Comparison of ENCODE assay signal across 31 mouse cellular contexts in genomic region chr16:38408416-38408815, GRCm38 (mm10). TPM values are rescaled to one million over a fixed set of nuclear protein-coding genes. Genes with fewer than 3 reads are reported as not detected.
"Had no signal": no experiment of that assay in that cellular context is flagged by ENCODE, and none has a peak within 500 bp of the region (broad histone marks: within the 10 kb centered on the region; RNA-seq: fewer than 3 reads in every experiment).

No protein-coding gene starts in this region.

- ATAC-seq: forebrain, embryonic 13.5 days; forebrain, embryonic 14.5 days; forebrain, embryonic 15.5 days; forebrain, embryonic 16.5 days; forebrain, postnatal 0 days had no signal

- H3K9me3 ChIP-seq: embryonic facial prominence, embryonic 10.5 days; embryonic facial prominence, embryonic 12.5 days; embryonic facial prominence, embryonic 13.5 days; embryonic facial prominence, embryonic 15.5 days; forebrain, embryonic 10.5 days; forebrain, embryonic 12.5 days; forebrain, embryonic 13.5 days; forebrain, embryonic 15.5 days had no signal

- H3K36me3 ChIP-seq: embryonic facial prominence, embryonic 10.5 days; embryonic facial prominence, embryonic 12.5 days; embryonic facial prominence, embryonic 13.5 days; embryonic facial prominence, embryonic 15.5 days; forebrain, embryonic 10.5 days; forebrain, embryonic 12.5 days; forebrain, embryonic 15.5 days had no signal

- H3K4me2 ChIP-seq: embryonic facial prominence, embryonic 12.5 days; embryonic facial prominence, embryonic 13.5 days; embryonic facial prominence, embryonic 15.5 days; forebrain, embryonic 12.5 days; forebrain, embryonic 13.5 days; forebrain, embryonic 15.5 days had no signal

- DNase-seq: cerebellum, adult 8-10 months; cerebellum, adult 9-10 months; cerebellum, adult 9-11 months; cerebellum, postnatal 10 days; cerebellum, postnatal 14 days; cerebellum, postnatal 25 days; cerebellum, postnatal 36 days; embryo, embryonic 11 days; forebrain, postnatal 0 days; gastrocnemius, adult 2 months; gastrocnemius, postnatal 10 days; gastrocnemius, postnatal 14 days; gastrocnemius, postnatal 25 days; gastrocnemius, postnatal 36 days; heart, adult 11 months; heart, adult 18-20 months; heart, adult 2 months had no signal

- H3K27me3 ChIP-seq: embryonic facial prominence, embryonic 12.5 days; embryonic facial prominence, embryonic 13.5 days; embryonic facial prominence, embryonic 15.5 days; forebrain, embryonic 12.5 days; forebrain, embryonic 13.5 days; forebrain, embryonic 15.5 days had no signal

- H3K27ac ChIP-seq: embryonic facial prominence, embryonic 10.5 days; embryonic facial prominence, embryonic 12.5 days; embryonic facial prominence, embryonic 13.5 days; embryonic facial prominence, embryonic 15.5 days; forebrain, embryonic 10.5 days; forebrain, embryonic 12.5 days; forebrain, embryonic 13.5 days; forebrain, embryonic 15.5 days; gastrocnemius, adult 2 months; heart, adult 2 months had no signal

- H3K9ac ChIP-seq: embryonic facial prominence, embryonic 12.5 days; embryonic facial prominence, embryonic 13.5 days; embryonic facial prominence, embryonic 15.5 days; forebrain, embryonic 12.5 days; forebrain, embryonic 13.5 days; forebrain, embryonic 15.5 days; forebrain, postnatal 0 days had no signal

- H3K4me1 ChIP-seq: embryonic facial prominence, embryonic 12.5 days; embryonic facial prominence, embryonic 13.5 days; embryonic facial prominence, embryonic 15.5 days; forebrain, embryonic 13.5 days; forebrain, embryonic 15.5 days had no signal

- H3K4me3 ChIP-seq: embryonic facial prominence, embryonic 10.5 days; embryonic facial prominence, embryonic 12.5 days; embryonic facial prominence, embryonic 13.5 days; embryonic facial prominence, embryonic 15.5 days; erythroblast, embryonic 14.5 days; forebrain, embryonic 10.5 days; forebrain, embryonic 12.5 days; forebrain, embryonic 13.5 days; forebrain, embryonic 15.5 days; gastrocnemius, adult 2 months; heart, adult 2 months had no signal

RNA-seq across cellular contexts. Expression of gene Pla1a, which starts 24.5 kb away (rescaled TPM):
- total RNA-seq: common myeloid progenitor, adult 5-6 weeks; granulocyte monocyte progenitor cell, adult 5-6 weeks had no signal
- polyA plus RNA-seq: embryonic facial prominence, embryonic 10.5 days; embryonic facial prominence, embryonic 11.5 days; erythroblast, embryonic 14.5 days; forebrain, embryonic 10.5 days had no signal

RNA-seq across cellular contexts. Expression of gene Popdc2, which starts 46.4 kb away (rescaled TPM):
- total RNA-seq: granulocyte monocyte progenitor cell, adult 5-6 weeks had no signal

RNA-seq across cellular contexts. Expression of gene Cd80, which starts 46.9 kb away (rescaled TPM):
- total RNA-seq: granulocyte monocyte progenitor cell, adult 5-6 weeks had no signal
- polyA plus RNA-seq: erythroblast, embryonic 14.5 days had no signal
